ENCODE assay signal across 21 mouse cellular contexts in the genomic region with DNA sequence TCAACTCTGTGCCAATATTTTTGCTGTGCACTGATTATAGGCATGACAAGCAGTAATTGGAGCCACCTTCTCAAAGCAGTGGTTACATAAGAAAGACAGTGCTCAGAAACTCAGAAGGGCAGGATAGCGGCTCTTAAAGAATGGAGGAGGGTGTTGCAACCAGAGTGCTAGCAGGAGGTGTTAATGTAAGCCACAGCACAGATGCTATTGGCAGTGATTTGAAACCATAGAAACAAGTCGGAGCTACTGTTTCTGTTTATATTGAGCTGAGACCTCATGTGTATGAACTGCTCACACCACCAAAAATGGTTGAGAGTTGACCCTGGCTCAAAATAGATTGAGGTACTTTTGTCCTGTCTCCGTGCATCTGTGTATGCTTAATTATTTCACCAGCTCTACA. TPM values are rescaled to one million over a fixed set of nuclear protein-coding genes. Genes with fewer than 3 reads are reported as not detected.
DNase-seq lines count a peak whose midpoint lies in the region; ATAC-seq and TF ChIP-seq lines count a peak whose summit lies in the region.
"Had no signal": no experiment of that assay in that cellular context is flagged by ENCODE, and none has a peak within 500 bp of the region (broad histone marks: within the 10 kb centered on the region; RNA-seq: fewer than 3 reads in every experiment).

No protein-coding gene starts in this region.

- intact Hi-C loops in left cerebral cortex, postnatal 36 days (cut with DNase I): no loop called here

- no peak overlapping the region for H3K4me2 ChIP-seq in embryonic facial prominence, embryonic 14.5 days (ENCODE audit: low read depth, low read length)
- H3K4me2 ChIP-seq: heart, embryonic 11.5 days; limb, embryonic 15.5 days; midbrain, embryonic 12.5 days had no signal

- peak; percentile 15 for DNase-seq in embryonic facial prominence, embryonic 14.5 days (ENCODE audit: low spot score)
- no peak for DNase-seq in embryonic facial prominence, embryonic 10.5 days (ENCODE audit: low spot score)
- DNase-seq in layer of hippocampus, adult 2 months (ENCODE audit: low spot score in 2 of 2): peak; percentile 8 to 13
- no peak for DNase-seq in layer of hippocampus, postnatal 25 days (ENCODE audit: extremely low spot score in 1 of 2, low spot score in 1 of 2)
- peak; percentile 28 to 43 for DNase-seq in left cerebral cortex, postnatal 36 days (ENCODE audit: low spot score in 2 of 2)
- DNase-seq in thymus, postnatal 10 days (ENCODE audit: low spot score in 2 of 2): no peak
- DNase-seq: adrenal gland, postnatal 36 days; cerebellum, postnatal 25 days; gastrocnemius, postnatal 14 days; heart, postnatal 36 days; liver, postnatal 0 days; thymus, postnatal 14 days had no signal

- no peaks in the 10 kb centered on the region for H3K9me3 ChIP-seq in embryonic facial prominence, embryonic 14.5 days (ENCODE audit: control insufficient read depth, low read length)
- no peaks in the 10 kb centered on the region for H3K9me3 ChIP-seq in embryonic facial prominence, embryonic 10.5 days
- H3K9me3 ChIP-seq: limb, embryonic 15.5 days; midbrain, embryonic 12.5 days had no signal

- H3K36me3 ChIP-seq in embryonic facial prominence, embryonic 14.5 days (ENCODE audit: control insufficient read depth, insufficient read depth, low read length): no peaks in the 10 kb centered on the region
- no peaks in the 10 kb centered on the region for H3K36me3 ChIP-seq in embryonic facial prominence, embryonic 10.5 days (replicated peaks)
- H3K36me3 ChIP-seq: limb, embryonic 15.5 days; midbrain, embryonic 12.5 days had no signal

- no peak for ATAC-seq in embryonic facial prominence, embryonic 14.5 days (ENCODE audit: low read depth)
- ATAC-seq in frontal cortex, adult (ENCODE audit: low TSS enrichment): peak; percentile 98
- ATAC-seq in CD4-positive, CD25-positive, alpha-beta regulatory T cell, adult 4 months: no peak
- ATAC-seq: inflammation-experienced regulatory T-cells, adult 6 months; liver, postnatal 0 days had no signal

- no peaks in the 10 kb centered on the region for H3K4me1 ChIP-seq in embryonic facial prominence, embryonic 14.5 days (ENCODE audit: control insufficient read depth, insufficient read depth, low read length)
- H3K4me1 ChIP-seq in embryonic facial prominence, embryonic 10.5 days: 0 out of 2 replicates have a peak, but pooled peaks cover 3% of the 10 kb centered on the region
- H3K4me1 ChIP-seq: limb, embryonic 15.5 days; midbrain, embryonic 12.5 days had no signal

- no peak for TF ChIP-seq CTCF in layer of hippocampus, adult 2 months (conservative IDR thresholded peaks at IDR 0.05)

- H3K9ac ChIP-seq in embryonic facial prominence, embryonic 14.5 days (ENCODE audit: low read depth, low read length): no peak overlapping the region
- H3K9ac ChIP-seq: limb, embryonic 15.5 days; liver, postnatal 0 days; midbrain, embryonic 12.5 days had no signal

- no peak overlapping the region for H3K27ac ChIP-seq in embryonic facial prominence, embryonic 14.5 days (replicated peaks; ENCODE audit: low read depth, low read length)
- H3K27ac ChIP-seq in embryonic facial prominence, embryonic 10.5 days (replicated peaks): no peak overlapping the region
- no peak overlapping the region for H3K27ac ChIP-seq in layer of hippocampus, adult 2 months
- H3K27ac ChIP-seq: limb, embryonic 15.5 days; macrophage; midbrain, embryonic 12.5 days had no signal

- H3K4me3 ChIP-seq in embryonic facial prominence, embryonic 14.5 days (ENCODE audit: low read depth, low read length): no peak overlapping the region
- H3K4me3 ChIP-seq in embryonic facial prominence, embryonic 10.5 days: no peak overlapping the region
- no peak overlapping the region for H3K4me3 ChIP-seq in layer of hippocampus, adult 2 months
- H3K4me3 ChIP-seq: limb, embryonic 15.5 days; midbrain, embryonic 12.5 days; myocyte had no signal

- 68% methylated on average over 3 of the region's 3 CpGs for WGBS in embryonic facial prominence, embryonic 14.5 days
- WGBS in embryonic facial prominence, embryonic 10.5 days: 79% methylated on average over 3 of the region's 3 CpGs

- no peaks in the 10 kb centered on the region for H3K27me3 ChIP-seq in embryonic facial prominence, embryonic 14.5 days (replicated peaks; ENCODE audit: control insufficient read depth, insufficient read depth, low read length)
- no peaks in the 10 kb centered on the region for H3K27me3 ChIP-seq in embryonic facial prominence, embryonic 10.5 days (replicated peaks; ENCODE audit: low read depth, poor library complexity, severe bottlenecking)
- H3K27me3 ChIP-seq: CH12.LX; limb, embryonic 15.5 days; midbrain, embryonic 12.5 days had no signal

RNA-seq across cellular contexts. Expression of a gene that starts 53.6 kb away (rescaled TPM):
- 56.1 and 68.9 TPM in 2 replicates for polyA plus RNA-seq in embryonic facial prominence, embryonic 14.5 days (2014; fragmentation: Nextera tagmentation; extraction: Ambion mirVana)
- 118 and 122 TPM in 2 replicates for polyA plus RNA-seq in embryonic facial prominence, embryonic 10.5 days (2016; fragmentation: Nextera tagmentation; extraction: Ambion mirVana)
- 10 to 100 TPM; 35.2 to 38.3 TPM for total RNA-seq in layer of hippocampus, adult 2 months (2021)
- 10 to 100 TPM; 36.9 to 38.9 TPM for total RNA-seq in layer of hippocampus, postnatal 25 days (2021)
- total RNA-seq in left cerebral cortex, postnatal 36 days (2021): 10 to 100 TPM; 38.7 to 40.0 TPM
- polyA plus RNA-seq in CD4-positive, CD25-positive, alpha-beta regulatory T cell, adult 4 months (2017; shearing (Covaris generic)): 10 to 100 TPM; 47.8 to 56.9 TPM

RNA-seq across cellular contexts. Expression of a gene that starts 53.8 kb away (rescaled TPM):
- polyA plus RNA-seq in embryonic facial prominence, embryonic 14.5 days (2014; fragmentation: Nextera tagmentation; extraction: Ambion mirVana): 17.4 and 19.4 TPM in 2 replicates
- 29.6 and 31.6 TPM in 2 replicates for polyA plus RNA-seq in embryonic facial prominence, embryonic 10.5 days (2016; fragmentation: Nextera tagmentation; extraction: Ambion mirVana)
- 10 to 100 TPM; 27.9 to 28.8 TPM for total RNA-seq in layer of hippocampus, adult 2 months (2021)
- total RNA-seq in layer of hippocampus, postnatal 25 days (2021): 10 to 100 TPM; 27.6 to 29.9 TPM
- total RNA-seq in left cerebral cortex, postnatal 36 days (2021): 10 to 100 TPM; 25.5 to 29.7 TPM
- polyA plus RNA-seq in CD4-positive, CD25-positive, alpha-beta regulatory T cell, adult 4 months (2017; shearing (Covaris generic)): 1 to 10 TPM; 3.4 to 4.7 TPM

Comparison
In these comparisons a context has a peak if more than half of its experiments do, and no peak if none do; other contexts are left out.
1. DNase-seq: peak in embryonic facial prominence, embryonic 14.5 days (single experiment), layer of hippocampus, adult 2 months (2 of 2) and left cerebral cortex, postnatal 36 days (2 of 2); none in embryonic facial prominence, embryonic 10.5 days (single experiment), layer of hippocampus, postnatal 25 days (0 of 2) and thymus, postnatal 10 days (0 of 2).